Mouse (Mus musculus) embryonic fibroblast, embryonic 13.5 days (primary cell): ENCODE measurements around the gene Gm28047.

Experiments
- CTCF ChIP-seq: IDR thresholded peaks from 2 replicates; pipeline ENCODE4 v1.5.1; 2011; ENCODE audit warnings: mild to moderate bottlenecking, control low read depth, low read length, moderate library complexity, borderline replicate concordance; ENCODE audit not compliant: insufficient read depth
- POLR2A ChIP-seq: IDR thresholded peaks from 2 replicates; pipeline ENCODE4 v1.6.1; 2011; ENCODE audit warnings: low read depth, mild to moderate bottlenecking, control low read depth, low read length, moderate library complexity

DNA sequence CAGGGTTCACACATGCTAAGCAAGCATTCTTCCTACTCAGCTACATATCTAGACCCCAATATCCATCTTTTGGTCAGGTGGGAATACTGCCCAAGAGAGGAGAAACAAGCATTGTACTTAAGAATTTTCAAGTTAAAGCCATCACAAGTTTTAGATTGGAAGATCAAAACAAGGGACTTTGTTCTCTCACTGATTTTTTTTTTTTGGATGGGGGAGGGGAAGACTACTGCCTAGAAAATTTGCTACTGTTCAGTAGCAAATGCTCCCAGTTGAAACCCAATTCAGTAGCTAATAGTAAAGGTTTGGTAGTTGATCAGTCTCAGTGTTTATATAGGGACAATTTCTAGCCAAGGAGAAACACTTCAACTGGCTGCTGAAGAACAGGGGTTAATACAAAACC, 2.3 kb downstream of the Gm28047 start:
- TF ChIP-seq CTCF (no peak), POLR2A (no peak)
